Mouse (Mus musculus): ENCODE data around the gene Npas1.

The Npas1 gene

GRCm38 (mm10) chr7:16466565-16466964 is 11.0 kb downstream of the Npas1 start:
- no peak for DNase-seq

GRCm38 (mm10) chr7:16465568-16465967 is 12.0 kb downstream of the Npas1 start:
- DNase-seq, result no peak

- peak; percentile 81 for DNase-seq
Measured at GRCm38 (mm10) chr7:16465160-16465559, 12.4 kb downstream of the Npas1 start.

GRCm38 (mm10) chr7:16463214-16463613 is 14.3 kb downstream of the Npas1 start:
- peak; percentile 85 for DNase-seq

GRCm38 (mm10) chr7:16461705-16462104 is 15.8 kb downstream of the Npas1 start:
- no peak for DNase-seq

GRCm38 (mm10) chr7:16461151-16461550 is 16.4 kb downstream of the Npas1 start:
- DNase-seq, result no peak

- DNase-seq, result no peak
Measured at GRCm38 (mm10) chr7:16460566-16460965, 17.0 kb downstream of the Npas1 start.

GRCm38 (mm10) chr7:16456289-16456688 is 21.2 kb downstream of the Npas1 start:
- DNase-seq, result no peak

GRCm38 (mm10) chr7:16455016-16455415 is 22.5 kb downstream of the Npas1 start:
- no peak for DNase-seq

- peak; percentile 40 for DNase-seq
Measured at GRCm38 (mm10) chr7:16453118-16453711, 24.3 kb downstream of the Npas1 start.

- peak; percentile 86 for DNase-seq
Measured at GRCm38 (mm10) chr7:16452587-16453073, 24.9 kb downstream of the Npas1 start, which contains the start of gene Tmem160. Gene Tmem160, plus strand, starts transcription at chr7:16452779.

- no peak for DNase-seq
Measured at GRCm38 (mm10) chr7:16451656-16452055, 25.9 kb downstream of the Npas1 start.

GRCm38 (mm10) chr7:16441241-16441640 is 36.3 kb downstream of the Npas1 start:
- DNase-seq, result no peak

- DNase-seq, result no peak
Measured at GRCm38 (mm10) chr7:16435088-16435487, 42.4 kb downstream of the Npas1 start.

- DNase-seq, result no peak
Measured at GRCm38 (mm10) chr7:16433352-16433971, 44.1 kb downstream of the Npas1 start.

GRCm38 (mm10) chr7:16426129-16426729 is 51.3 kb downstream of the Npas1 start:
- peak; percentile 88 for DNase-seq

- no peak for DNase-seq
Measured at GRCm38 (mm10) chr7:16425721-16426120, 51.8 kb downstream of the Npas1 start.

- DNase-seq, result no peak
Measured at GRCm38 (mm10) chr7:16423731-16424130, 53.8 kb downstream of the Npas1 start.

- DNase-seq, result peak; percentile 49
Measured at GRCm38 (mm10) chr7:16422222-16422856, 55.2 kb downstream of the Npas1 start.

- no peak for DNase-seq
Measured at GRCm38 (mm10) chr7:16420493-16421118, 56.9 kb downstream of the Npas1 start.

- no peak for DNase-seq
Measured at GRCm38 (mm10) chr7:16418713-16419112, 58.8 kb downstream of the Npas1 start.

- DNase-seq, result peak; percentile 59
Measured at GRCm38 (mm10) chr7:16417141-16417771, 60.3 kb downstream of the Npas1 start.

GRCm38 (mm10) chr7:16415426-16415825 is 62.1 kb downstream of the Npas1 start:
- peak; percentile 35 for DNase-seq
